8 mouse cellular contexts compared by ENCODE assay signal in the genomic region with DNA sequence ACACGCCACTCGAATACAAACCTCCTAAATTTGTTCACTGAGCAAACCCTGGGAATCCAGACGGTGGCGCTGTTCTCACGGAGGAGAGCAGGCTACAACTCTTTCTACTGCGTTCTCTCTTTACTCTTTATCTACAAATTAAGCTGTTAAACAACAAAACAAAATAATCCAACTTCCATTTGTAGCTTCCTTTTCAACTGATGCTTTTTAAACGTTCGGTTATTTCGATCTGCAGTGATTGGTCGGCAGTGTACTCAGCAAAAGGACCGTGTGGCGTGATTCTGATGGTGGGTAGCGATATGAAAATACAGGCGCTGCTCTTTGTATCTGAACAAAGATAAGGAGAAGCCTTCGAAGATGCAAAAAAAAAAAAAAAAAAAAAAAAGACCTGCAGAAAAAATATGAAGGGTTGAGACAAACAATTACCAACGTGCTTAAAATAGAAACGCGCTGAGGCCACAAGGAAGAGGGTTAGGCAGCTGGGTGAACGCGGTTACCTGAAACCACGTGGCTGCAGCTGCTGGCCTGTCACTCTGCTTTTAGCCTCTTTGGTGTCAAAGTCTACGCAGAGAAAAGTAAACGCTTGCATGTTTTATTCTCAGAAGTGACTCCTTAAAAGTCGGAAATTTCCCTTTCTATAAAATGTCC.
DNase-seq lines count a peak whose midpoint lies in the region; ATAC-seq and TF ChIP-seq lines count a peak whose summit lies in the region.

No protein-coding gene starts in this region.

- H3K4me3 ChIP-seq in C2C12 (ENCODE audit: insufficient read depth, poor library complexity, severe bottlenecking): no peak overlapping the region
- peak overlapping the region; percentile 55 for H3K4me3 ChIP-seq in heart, embryonic 10.5 days
- H3K4me3 ChIP-seq in kidney, embryonic 14.5 days (ENCODE audit: low read length): peak overlapping the region; percentile 41
- peak overlapping the region; percentile 57 for H3K4me3 ChIP-seq in lung, embryonic 16.5 days (ENCODE audit: low read length)

- no peaks in the 10 kb centered on the region for H3K79me2 ChIP-seq in C2C12 (ENCODE audit: control insufficient read depth, insufficient read depth)

- 3% methylated on average over 24 of the region's 24 CpGs for WGBS in heart, embryonic 10.5 days
- 4% methylated on average over 24 of the region's 24 CpGs for WGBS in kidney, embryonic 14.5 days
- WGBS in lung, embryonic 16.5 days: 3% methylated on average over 24 of the region's 24 CpGs

- H3K9me3 ChIP-seq in heart, embryonic 10.5 days: no peaks in the 10 kb centered on the region
- no peaks in the 10 kb centered on the region for H3K9me3 ChIP-seq in kidney, embryonic 14.5 days (ENCODE audit: control insufficient read depth, low read length)
- H3K9me3 ChIP-seq in lung, embryonic 16.5 days (ENCODE audit: control insufficient read depth, low read length): no peaks in the 10 kb centered on the region

- H3K79me3 ChIP-seq in C2C12 (ENCODE audit: low read depth): no peaks in the 10 kb centered on the region

- TF ChIP-seq CTCF in C2C12 (IDR thresholded peaks at IDR 0.05; ENCODE audit: control insufficient read depth, insufficient read depth, insufficient read length): peak; percentile 38

- H3K9ac ChIP-seq in kidney, embryonic 14.5 days (ENCODE audit: low read depth, low read length): peak overlapping the region; percentile 56; the same call in 1 of the 2 replicates
- peak overlapping the region; percentile 65 for H3K9ac ChIP-seq in lung, embryonic 16.5 days (ENCODE audit: low read length)

- DNase-seq in MN1 (ENCODE audit: low spot score): peak; percentile 86
- DNase-seq in cerebellum, postnatal 36 days: peak; percentile 48 to 55
- no peak for DNase-seq in heart, embryonic 10.5 days (ENCODE audit: low spot score)
- DNase-seq in retina, adult 2 months (ENCODE audit: low read depth, low spot score): peak; percentile 60

- ATAC-seq in kidney, embryonic 14.5 days (ENCODE audit: low FRiP score, low TSS enrichment): no peak
- no peak for ATAC-seq in lung, embryonic 16.5 days (ENCODE audit: low read depth)
- ATAC-seq in erythroid progenitor cell, adult 5-6 weeks (replicated peaks; ENCODE audit: low FRiP score, poor library complexity, severe bottlenecking): no peak

- H3ac ChIP-seq in C2C12 (ENCODE audit: control insufficient read depth, insufficient read length, low read depth): peak overlapping the region; percentile 60

- H3K4me1 ChIP-seq in heart, embryonic 10.5 days: no peaks in the 10 kb centered on the region; the same call in 1 of the 2 replicates
- no peaks in the 10 kb centered on the region for H3K4me1 ChIP-seq in kidney, embryonic 14.5 days (ENCODE audit: control insufficient read depth, insufficient read depth, low read length)
- no peaks in the 10 kb centered on the region for H3K4me1 ChIP-seq in lung, embryonic 16.5 days (replicated peaks; ENCODE audit: control insufficient read depth, insufficient read depth, low read length)

- peak overlapping the region; percentile 58 for H3K4me2 ChIP-seq in kidney, embryonic 14.5 days (replicated peaks; ENCODE audit: low read depth, low read length)
- H3K4me2 ChIP-seq in lung, embryonic 16.5 days (ENCODE audit: low read depth, low read length): peak overlapping the region; percentile 84

- no peaks in the 10 kb centered on the region for H3K27me3 ChIP-seq in C2C12 (ENCODE audit: control insufficient read depth, insufficient read depth, insufficient read length)
- no peaks in the 10 kb centered on the region for H3K27me3 ChIP-seq in heart, embryonic 10.5 days (ENCODE audit: insufficient read depth, poor library complexity, severe bottlenecking)
- no peaks in the 10 kb centered on the region for H3K27me3 ChIP-seq in kidney, embryonic 14.5 days (ENCODE audit: control insufficient read depth, insufficient read depth, low read length)
- no peaks in the 10 kb centered on the region for H3K27me3 ChIP-seq in lung, embryonic 16.5 days (ENCODE audit: control insufficient read depth, insufficient read depth, low read depth, low read length)

- no peaks in the 10 kb centered on the region for H3K36me3 ChIP-seq in C2C12 (ENCODE audit: control insufficient read depth, insufficient read depth)
- no peaks in the 10 kb centered on the region for H3K36me3 ChIP-seq in heart, embryonic 10.5 days
- H3K36me3 ChIP-seq in kidney, embryonic 14.5 days (ENCODE audit: control insufficient read depth, insufficient read depth, low read length): no peaks in the 10 kb centered on the region
- H3K36me3 ChIP-seq in lung, embryonic 16.5 days (ENCODE audit: control insufficient read depth, insufficient read depth, low read length): no peaks in the 10 kb centered on the region

- H3K27ac ChIP-seq in heart, embryonic 10.5 days: peak overlapping the region; percentile 77
- H3K27ac ChIP-seq in kidney, embryonic 14.5 days (ENCODE audit: low read depth, low read length): no peak overlapping the region
- 0 out of 2 replicates have a peak overlapping the region, but pooled peaks have one; percentile 10 for H3K27ac ChIP-seq in lung, embryonic 16.5 days (ENCODE audit: low read length)

TF ChIP-seq in C2C12, 6 proteins besides CTCF, POLR2A, EP300 and RAD21:
- TF ChIP-seq FOSL1 (IDR thresholded peaks at IDR 0.05; ENCODE audit: insufficient read depth, low read length, poor library complexity, severe bottlenecking) (no peak), CEBPB (IDR thresholded peaks at IDR 0.05; ENCODE audit: low read depth) (no peak), USF1 (IDR thresholded peaks at IDR 0.05; ENCODE audit: low read depth) (peak; percentile 80), MYOD1 (IDR thresholded peaks at IDR 0.05; ENCODE audit: control insufficient read depth, insufficient read length, low read depth) (peak; percentile 86), MYOG (IDR thresholded peaks at IDR 0.05; ENCODE audit: control insufficient read depth, extremely low read depth, insufficient read length) (no peak), MAX (IDR thresholded peaks at IDR 0.05) (peak; percentile 96)
